Mouse (Mus musculus): Measurements from ENCODE around the gene Ctr9.
A peak's percentile ranks its signal among the peaks of the same experiment; 100 is the strongest.

Ctr9 gene

GRCm38 (mm10) chr7:110990356-110991220 lies 38.2 kb upstream of the Ctr9 start:
- no peak overlapping the region for H3K4me3 ChIP-seq (replicated peaks; ENCODE audit: low read length)
- no peaks in the 10 kb centered on the region for H3K9me3 ChIP-seq (ENCODE audit: low read length)
- H3K36me3 ChIP-seq (ENCODE audit: insufficient read depth, low read length) = no peaks in the 10 kb centered on the region
- TF ChIP-seq CTCF (conservative IDR thresholded peaks at IDR 0.05; ENCODE audit: low read length) = no peak
- no peak for TF ChIP-seq POU5F1 (IDR thresholded peaks at IDR 0.05; ENCODE audit: borderline replicate concordance, low read length)
- TF ChIP-seq NANOG (IDR thresholded peaks at IDR 0.05; ENCODE audit: borderline replicate concordance, low read length) = no peak
- no peaks in the 10 kb centered on the region for H3K4me1 ChIP-seq (replicated peaks; ENCODE audit: low read depth, low read length)
- no peaks in the 10 kb centered on the region for H3K27me3 ChIP-seq (ENCODE audit: insufficient read depth, low read length)

GRCm38 (mm10) chr7:110991221-110991494 lies 37.6 kb upstream of the Ctr9 start:
- H3K4me3 ChIP-seq (replicated peaks; ENCODE audit: low read length) = no peak overlapping the region
- no peaks in the 10 kb centered on the region for H3K9me3 ChIP-seq (ENCODE audit: low read length)
- no peaks in the 10 kb centered on the region for H3K4me1 ChIP-seq (replicated peaks; ENCODE audit: low read depth, low read length)
- no peak for TF ChIP-seq NANOG (IDR thresholded peaks at IDR 0.05; ENCODE audit: borderline replicate concordance, low read length)
- TF ChIP-seq POU5F1 (IDR thresholded peaks at IDR 0.05; ENCODE audit: borderline replicate concordance, low read length) = no peak
- TF ChIP-seq CTCF (conservative IDR thresholded peaks at IDR 0.05; ENCODE audit: low read length) = no peak
- H3K36me3 ChIP-seq (ENCODE audit: insufficient read depth, low read length) = no peaks in the 10 kb centered on the region
- H3K27me3 ChIP-seq (ENCODE audit: insufficient read depth, low read length) = no peaks in the 10 kb centered on the region

- Histone ChIP-seq H3K9me3 (ENCODE audit: low read length) (peaks cover 12% of the 10 kb centered on the region), H3K27me3 (ENCODE audit: insufficient read depth, low read length) (no peaks in the 10 kb centered on the region), H3K4me3 (replicated peaks; ENCODE audit: low read length) (no peak overlapping the region), H3K4me1 (replicated peaks; ENCODE audit: low read depth, low read length) (no peaks in the 10 kb centered on the region), H3K36me3 (ENCODE audit: insufficient read depth, low read length) (no peaks in the 10 kb centered on the region)
- TF ChIP-seq POU5F1 (IDR thresholded peaks at IDR 0.05; ENCODE audit: borderline replicate concordance, low read length) = no peak
- TF ChIP-seq NANOG (IDR thresholded peaks at IDR 0.05; ENCODE audit: borderline replicate concordance, low read length) = no peak
- no peak for TF ChIP-seq CTCF (conservative IDR thresholded peaks at IDR 0.05; ENCODE audit: low read length)
Observed at GRCm38 (mm10) chr7:110998887-110999827, 29.6 kb upstream of the Ctr9 start.

- TF ChIP-seq NANOG (IDR thresholded peaks at IDR 0.05; ENCODE audit: borderline replicate concordance, low read length) (no peak), POU5F1 (IDR thresholded peaks at IDR 0.05; ENCODE audit: borderline replicate concordance, low read length) (no peak), CTCF (conservative IDR thresholded peaks at IDR 0.05; ENCODE audit: low read length) (no peak)
- H3K4me3 ChIP-seq (replicated peaks; ENCODE audit: low read length) = no peak overlapping the region
- no peaks in the 10 kb centered on the region for H3K4me1 ChIP-seq (replicated peaks; ENCODE audit: low read depth, low read length)
- H3K36me3 ChIP-seq (ENCODE audit: insufficient read depth, low read length) = no peaks in the 10 kb centered on the region
- H3K27me3 ChIP-seq (ENCODE audit: insufficient read depth, low read length) = no peaks in the 10 kb centered on the region
- H3K9me3 ChIP-seq (ENCODE audit: low read length) = peaks cover 31% of the 10 kb centered on the region
Observed at GRCm38 (mm10) chr7:111004136-111004840, 24.5 kb upstream of the Ctr9 start.

- no peaks in the 10 kb centered on the region for H3K36me3 ChIP-seq (ENCODE audit: insufficient read depth, low read length)
- no peak for TF ChIP-seq NANOG (IDR thresholded peaks at IDR 0.05; ENCODE audit: borderline replicate concordance, low read length)
- TF ChIP-seq POU5F1 (IDR thresholded peaks at IDR 0.05; ENCODE audit: borderline replicate concordance, low read length) = no peak
- no peak for TF ChIP-seq CTCF (conservative IDR thresholded peaks at IDR 0.05; ENCODE audit: low read length)
- no peak overlapping the region for H3K4me3 ChIP-seq (replicated peaks; ENCODE audit: low read length)
- no peaks in the 10 kb centered on the region for H3K27me3 ChIP-seq (ENCODE audit: insufficient read depth, low read length)
- H3K4me1 ChIP-seq (replicated peaks; ENCODE audit: low read depth, low read length) = no peaks in the 10 kb centered on the region
- peaks cover 26% of the 10 kb centered on the region for H3K9me3 ChIP-seq (ENCODE audit: low read length)
Observed at GRCm38 (mm10) chr7:111014039-111014605, 14.6 kb upstream of the Ctr9 start.

GRCm38 (mm10) chr7:111014893-111015292 lies 13.9 kb upstream of the Ctr9 start:
- Histone ChIP-seq H3K4me3 (replicated peaks; ENCODE audit: low read length) (no peak overlapping the region), H3K9me3 (ENCODE audit: low read length) (peaks cover 26% of the 10 kb centered on the region), H3K27me3 (ENCODE audit: insufficient read depth, low read length) (no peaks in the 10 kb centered on the region), H3K4me1 (replicated peaks; ENCODE audit: low read depth, low read length) (no peaks in the 10 kb centered on the region), H3K36me3 (ENCODE audit: insufficient read depth, low read length) (no peaks in the 10 kb centered on the region)
- TF ChIP-seq POU5F1 (IDR thresholded peaks at IDR 0.05; ENCODE audit: borderline replicate concordance, low read length) = no peak
- TF ChIP-seq CTCF (conservative IDR thresholded peaks at IDR 0.05; ENCODE audit: low read length) = peak; percentile 82

- H3K9me3 ChIP-seq (ENCODE audit: low read length) = peaks cover 17% of the 10 kb centered on the region
- no peaks in the 10 kb centered on the region for H3K36me3 ChIP-seq (ENCODE audit: insufficient read depth, low read length)
- H3K4me1 ChIP-seq (replicated peaks; ENCODE audit: low read depth, low read length) = no peaks in the 10 kb centered on the region
- no peaks in the 10 kb centered on the region for H3K27me3 ChIP-seq (ENCODE audit: insufficient read depth, low read length)
- no peak overlapping the region for H3K4me3 ChIP-seq (replicated peaks; ENCODE audit: low read length)
- TF ChIP-seq POU5F1 (IDR thresholded peaks at IDR 0.05; ENCODE audit: borderline replicate concordance, low read length) (no peak), CTCF (conservative IDR thresholded peaks at IDR 0.05; ENCODE audit: low read length) (no peak), NANOG (IDR thresholded peaks at IDR 0.05; ENCODE audit: borderline replicate concordance, low read length) (no peak)
Observed at GRCm38 (mm10) chr7:111015731-111016130, 13.0 kb upstream of the Ctr9 start.

- peaks cover 6% of the 10 kb centered on the region for H3K9me3 ChIP-seq (ENCODE audit: low read length)
Observed at GRCm38 (mm10) chr7:111016921-111017320, 11.8 kb upstream of the Ctr9 start.

More at GRCm38 (mm10) chr7:111016921-111017320, 11.8 kb upstream of the Ctr9 start:
- Histone ChIP-seq H3K27me3 (ENCODE audit: insufficient read depth, low read length) (no peaks in the 10 kb centered on the region), H3K4me3 (replicated peaks; ENCODE audit: low read length) (no peak overlapping the region), H3K4me1 (replicated peaks; ENCODE audit: low read depth, low read length) (no peaks in the 10 kb centered on the region), H3K36me3 (ENCODE audit: insufficient read depth, low read length) (no peaks in the 10 kb centered on the region)
- TF ChIP-seq POU5F1 (IDR thresholded peaks at IDR 0.05; ENCODE audit: borderline replicate concordance, low read length) (no peak), CTCF (conservative IDR thresholded peaks at IDR 0.05; ENCODE audit: low read length) (no peak), NANOG (IDR thresholded peaks at IDR 0.05; ENCODE audit: borderline replicate concordance, low read length) (no peak)
